Mouse (Mus musculus) G1E (cell line): ENCODE results near the gene Erp29. TPM values are rescaled to one million over a fixed set of nuclear protein-coding genes. Genes with fewer than 3 reads are reported as not detected.

Source experiments
- ATAC-seq: 2 replicates; pipeline ENCODE4 v1.8.0; 2016; ENCODE audit warnings: mild to moderate bottlenecking; ENCODE audit not compliant: insufficient number of reproducible peaks, poor library complexity, low FRiP score, severe bottlenecking; ENCODE audit errors: extremely low read depth
- DNase-seq: peaks from one replicate; pipeline ENCODE4 v3.0.0; 2012; ENCODE audit warnings: low spot score
- H3K27me3 ChIP-seq: 2 replicates; pipeline ENCODE4 v1.6.1; 2012; ENCODE audit warnings: mild to moderate bottlenecking, low read length, inconsistent platforms; ENCODE audit not compliant: insufficient read depth
- H3K36me3 ChIP-seq: replicated peaks from 2 replicates; pipeline ENCODE3; 2012; ENCODE audit warnings: mild to moderate bottlenecking, inconsistent platforms
- H3K4me1 ChIP-seq: 2 replicates; pipeline ENCODE4 v1.6.1; 2012; ENCODE audit warnings: low read depth, low read length, inconsistent platforms, mixed read lengths; ENCODE audit not compliant: insufficient read depth
- H3K4me3 ChIP-seq: 2 replicates; pipeline ENCODE4 v1.5.1; 2012; ENCODE audit warnings: low read depth, mild to moderate bottlenecking, inconsistent platforms, low read length, moderate library complexity, mixed read lengths
- H3K9me3 ChIP-seq: replicated peaks from 2 replicates; pipeline ENCODE4 v1.6.1; 2012; ENCODE audit warnings: inconsistent platforms
- CTCF ChIP-seq: IDR thresholded peaks from 2 replicates; pipeline ENCODE4 v1.5.1; 2012; ENCODE audit warnings: low read depth, low read length, inconsistent platforms, mixed read lengths
- GATA1 ChIP-seq: IDR thresholded peaks from 2 replicates; pipeline ENCODE4 v1.6.1; 2012; ENCODE audit warnings: borderline replicate concordance, low read length, inconsistent platforms, mixed read lengths
- GATA2 ChIP-seq: IDR thresholded peaks from 2 replicates; pipeline ENCODE4 v1.6.1; 2012; ENCODE audit warnings: low read depth, low read length, inconsistent platforms, borderline replicate concordance
- POLR2AphosphoS5 ChIP-seq: IDR thresholded peaks from 2 replicates; pipeline ENCODE4 v1.6.1; 2012; ENCODE audit warnings: low read depth, low read length, inconsistent platforms; ENCODE audit not compliant: insufficient replicate concordance
- TAL1 ChIP-seq: conservative IDR thresholded peaks from 2 replicates; pipeline ENCODE4 v1.6.1; 2012; ENCODE audit warnings: low read depth, low read length, inconsistent platforms, mixed read lengths
- polyA plus RNA-seq: library from polyadenylated mRNA; stranded (reverse); fragments of >175 nt; gene quantifications from 2 replicates; pipeline ENCODE4 v1.2.3, GENCODE M21; 2012
- total RNA-seq, 2 experiments: library from RNA; stranded (forward) in 1 of 2; stranded (reverse) in 1 of 2; fragments of 200-1000 nt in 1 of 2; fragments of >200 nt in 1 of 2; fragmentation: Nextera tagmentation in 1 of 2; gene quantifications; 2 replicates each; pipeline ENCODE4 v1.2.3; 2014 to 2017

Gene Erp29
- total and polyA plus RNA-seq, 3 experiments, result 58.8 to 344 (median 167) TPM

GRCm38 (mm10) chr5:121410975-121411374, 41.3 kb downstream of the Erp29 start:
- no peak for DNase-seq
- H3K27me3 ChIP-seq, result no peaks in the 10 kb centered on the region
- H3K4me1 ChIP-seq, result peaks cover 19% of the 10 kb centered on the region
- H3K36me3 ChIP-seq, result peaks cover 94% of the 10 kb centered on the region
- ATAC-seq, result no peak
- H3K9me3 ChIP-seq, result no peaks in the 10 kb centered on the region
- TF ChIP-seq GATA1, result no peak
- TF ChIP-seq TAL1, result no peak
- TF ChIP-seq CTCF, result no peak
- no peak for TF ChIP-seq POLR2AphosphoS5
- H3K4me3 ChIP-seq, result no peak overlapping the region

DNA sequence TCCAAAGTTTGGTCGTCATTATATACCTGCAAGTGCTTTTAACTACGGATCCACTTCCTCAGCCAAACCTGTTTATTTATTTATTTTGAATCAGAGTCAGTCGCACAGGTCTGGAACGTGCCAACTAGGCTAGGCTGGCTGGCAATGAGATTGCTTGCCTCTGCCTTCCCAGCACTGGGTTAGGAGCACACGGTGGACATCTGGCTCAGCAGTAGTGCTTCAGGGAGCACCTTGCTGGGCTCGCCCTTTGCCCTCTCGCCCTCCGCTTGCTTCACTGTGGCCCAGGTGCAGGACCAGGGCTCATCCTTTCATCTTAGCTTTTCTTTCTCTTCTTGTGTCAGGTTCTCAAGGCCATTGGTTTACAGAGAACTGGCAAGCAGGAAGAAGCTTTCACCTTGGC, 44.5 kb downstream of the Erp29 start:
- TF ChIP-seq GATA2, result no peak
- TF ChIP-seq TAL1, result no peak
- TF ChIP-seq GATA1, result no peak
- TF ChIP-seq CTCF, result no peak
- no peak for TF ChIP-seq POLR2AphosphoS5
- Histone ChIP-seq H3K4me1 (peaks cover 38% of the 10 kb centered on the region), H3K4me3 (no peak overlapping the region), H3K27me3 (no peaks in the 10 kb centered on the region), H3K36me3 (peaks cover 97% of the 10 kb centered on the region), H3K9me3 (no peaks in the 10 kb centered on the region)
- no peak for DNase-seq
- ATAC-seq, result no peak

- H3K27me3 ChIP-seq, result no peaks in the 10 kb centered on the region
- no peak for TF ChIP-seq GATA1
- no peak for TF ChIP-seq TAL1
- no peak for TF ChIP-seq CTCF
- ATAC-seq, result no peak
- peak overlapping the region; percentile 39; the same call in 1 of the 2 replicates for H3K4me3 ChIP-seq
- H3K9me3 ChIP-seq, result no peaks in the 10 kb centered on the region
- H3K36me3 ChIP-seq, result peaks cover 64% of the 10 kb centered on the region
- H3K4me1 ChIP-seq, result peaks cover 71% of the 10 kb centered on the region
- DNase-seq, result no peak
Measured at GRCm38 (mm10) chr5:121400849-121401248, 51.5 kb downstream of the Erp29 start.

- no peak for TF ChIP-seq GATA2
- no peak for TF ChIP-seq CTCF
- TF ChIP-seq POLR2AphosphoS5, result no peak
- TF ChIP-seq GATA1, result no peak
- no peak for TF ChIP-seq TAL1
- peaks cover 70% of the 10 kb centered on the region for H3K4me1 ChIP-seq
- ATAC-seq (no peak), DNase-seq (no peak)
- no peaks in the 10 kb centered on the region for H3K27me3 ChIP-seq
- H3K4me3 ChIP-seq, result no peak overlapping the region; the same call in 1 of the 2 replicates
- no peaks in the 10 kb centered on the region for H3K9me3 ChIP-seq
- H3K36me3 ChIP-seq, result peaks cover 57% of the 10 kb centered on the region
Measured at GRCm38 (mm10) chr5:121400064-121400463, 52.2 kb downstream of the Erp29 start.

DNA sequence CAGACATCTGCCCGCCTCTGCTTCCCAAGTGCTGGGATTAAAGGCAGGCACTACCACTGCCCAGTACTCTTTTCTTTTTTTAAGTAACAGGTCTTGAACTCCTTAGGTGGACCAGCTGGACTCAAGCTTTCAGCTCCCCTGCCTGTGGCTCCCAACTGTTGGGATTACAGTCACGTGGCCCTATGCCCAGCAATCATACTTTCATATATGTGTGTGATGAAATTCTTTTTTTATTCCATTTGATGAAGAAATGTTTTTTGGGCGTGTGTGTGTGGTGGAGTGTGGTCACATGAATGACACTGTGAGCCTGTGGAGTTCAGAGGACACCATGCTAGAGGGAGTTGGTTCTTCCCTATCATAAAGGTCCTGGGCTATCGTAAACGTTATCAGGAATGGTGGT, 52.8 kb downstream of the Erp29 start:
- DNase-seq, result no peak
- Histone ChIP-seq H3K36me3 (peaks cover 53% of the 10 kb centered on the region), H3K4me3 (peak overlapping the region; percentile 90), H3K4me1 (peaks cover 67% of the 10 kb centered on the region), H3K9me3 (no peaks in the 10 kb centered on the region), H3K27me3 (no peaks in the 10 kb centered on the region)
- TF ChIP-seq GATA2 (no peak), TAL1 (no peak), POLR2AphosphoS5 (no peak), CTCF (no peak), GATA1 (no peak)
- ATAC-seq, result no peak

GRCm38 (mm10) chr5:121398965-121399462, 53.3 kb downstream of the Erp29 start:
- H3K9me3 ChIP-seq, result no peaks in the 10 kb centered on the region
- DNase-seq, result no peak
- H3K36me3 ChIP-seq, result peaks cover 48% of the 10 kb centered on the region
- peak overlapping the region; percentile 90 for H3K4me3 ChIP-seq
- H3K27me3 ChIP-seq, result no peaks in the 10 kb centered on the region
- TF ChIP-seq GATA1 (no peak), GATA2 (no peak), TAL1 (no peak), POLR2AphosphoS5 (no peak), CTCF (no peak)
- H3K4me1 ChIP-seq, result peaks cover 66% of the 10 kb centered on the region
- ATAC-seq, result no peak
